Mouse (Mus musculus) CD8-positive naive resting alpha-beta T cell, adult 57 days (primary cell): ENCODE results near the gene Trh. TPM values are rescaled to one million over a fixed set of nuclear protein-coding genes. Genes with fewer than 3 reads are reported as not detected.

ENCODE experiments used
- total RNA-seq: library from RNA; stranded (reverse); gene quantifications from one replicate; pipeline ENCODE4 v1.2.4, GENCODE M21; 2023

The Trh gene
- total RNA-seq = not detected

DNA sequence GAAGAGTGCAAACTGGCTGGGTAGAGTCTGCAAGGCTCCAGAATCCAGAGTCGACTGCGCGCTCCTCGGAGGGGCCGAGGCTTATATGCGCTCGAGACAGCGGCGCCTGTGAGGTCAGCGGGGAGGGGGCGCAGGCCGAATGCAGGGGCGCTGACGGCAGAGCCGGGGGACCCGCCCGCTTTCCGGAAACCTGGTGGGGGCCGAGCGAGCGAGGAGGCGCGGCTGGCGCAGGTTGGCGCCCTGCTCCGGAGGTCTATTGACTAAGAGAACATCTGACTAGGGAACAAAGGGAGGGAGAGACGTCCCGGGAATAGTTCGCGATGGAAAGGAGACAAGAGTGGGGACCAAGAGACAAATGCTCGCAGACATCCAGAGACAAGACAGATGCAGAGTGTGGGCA, at the start of gene Trh:
Gene Trh, minus strand, starts transcription at position 60 of the 400 bp plus-strand sequence.

DNA sequence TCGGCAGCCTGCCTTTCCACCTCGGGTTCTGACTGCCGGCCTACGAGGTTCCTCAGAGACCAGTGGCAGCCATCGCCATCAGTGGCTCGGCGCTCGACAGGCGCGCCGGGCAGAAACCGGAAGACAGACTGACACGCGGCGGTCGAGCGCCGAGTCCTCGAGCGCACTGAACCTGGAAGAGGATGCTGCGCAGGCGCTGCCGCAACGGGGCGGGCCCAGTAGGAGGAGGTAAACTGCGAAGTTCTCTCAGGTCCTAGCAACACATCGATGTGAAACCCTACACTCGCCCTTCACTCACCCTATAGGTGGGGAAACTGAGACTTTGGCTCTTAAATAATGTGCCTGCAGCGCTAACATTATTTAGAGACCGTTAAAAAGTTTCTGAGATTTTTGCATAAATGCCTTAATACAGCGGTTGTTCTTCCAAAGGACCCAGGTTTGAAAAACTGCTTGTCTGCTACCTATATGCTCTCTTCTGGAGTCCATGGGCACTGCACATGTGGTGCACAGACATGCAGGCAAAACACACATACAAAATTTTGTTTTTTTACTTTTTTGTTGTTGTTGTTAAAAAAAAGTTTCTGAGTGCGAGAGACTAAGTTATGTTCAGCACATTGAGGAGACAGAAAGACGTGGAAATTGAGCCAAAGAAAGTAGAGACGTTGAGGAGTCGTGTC, 29.5 kb downstream of the Trh start, which contains the start of gene Rbsn:
Gene Rbsn, minus strand, starts transcription at position 153 of the 677 bp plus-strand sequence.

Other genes with a start within 250 kb of the Trh start
- gene Nr2c2, start 153.3 kb downstream of the Trh start, total RNA-seq = 99.8 TPM
- 13.6 TPM for gene Mrps25, start 60.6 kb downstream of the Trh start, total RNA-seq
- 47.3 TPM for gene Rbsn, start 29.7 kb downstream of the Trh start, total RNA-seq